Mouse (Mus musculus) kidney, postnatal 36 days (tissue): Measurements from ENCODE around the gene Crtc1.
A peak's percentile ranks its signal among the peaks of the same experiment; 100 is the strongest.

Experiments used
- DNase-seq, 2 experiments: peaks; one replicate each; pipeline ENCODE4 v3.0.0; 2021 to 2022; ENCODE audit warnings: mixed read lengths in 2 of 2

Gene Crtc1

GRCm38 (mm10) chr8:70377049-70377448, 62.3 kb downstream of the Crtc1 start:
- no peak for DNase-seq

GRCm38 (mm10) chr8:70376275-70376741, 63.1 kb downstream of the Crtc1 start:
- DNase-seq = no peak

GRCm38 (mm10) chr8:70375212-70375859, 64.0 kb downstream of the Crtc1 start:
- no peak for DNase-seq

GRCm38 (mm10) chr8:70374318-70374927, 65.0 kb downstream of the Crtc1 start:
- peak; percentile 87 to 93 for DNase-seq

GRCm38 (mm10) chr8:70373397-70374317, 65.7 kb downstream of the Crtc1 start, which contains the start of gene Comp:
Comp (plus strand) TSS chr8:70373558.
- DNase-seq = no peak

- DNase-seq = peak; percentile 68 to 78
Observed at GRCm38 (mm10) chr8:70371951-70372350, 67.4 kb downstream of the Crtc1 start.

- no peak for DNase-seq
Observed at GRCm38 (mm10) chr8:70370476-70370875, 68.9 kb downstream of the Crtc1 start.

GRCm38 (mm10) chr8:70366588-70366987, 72.8 kb downstream of the Crtc1 start:
- no peak for DNase-seq

GRCm38 (mm10) chr8:70364066-70364465, 75.3 kb downstream of the Crtc1 start:
- peak; percentile 82 to 87 for DNase-seq

- no peak for DNase-seq
Observed at GRCm38 (mm10) chr8:70361484-70362032, 77.8 kb downstream of the Crtc1 start.

GRCm38 (mm10) chr8:70360769-70361168, 78.6 kb downstream of the Crtc1 start:
- DNase-seq = peak in 1 of 2 experiments; percentile 62

- DNase-seq = peak; percentile 54 to 60
Observed at GRCm38 (mm10) chr8:70359411-70359810, 80.0 kb downstream of the Crtc1 start.

GRCm38 (mm10) chr8:70356111-70356510, 83.3 kb downstream of the Crtc1 start:
- no peak for DNase-seq

GRCm38 (mm10) chr8:70354004-70354403, 85.4 kb downstream of the Crtc1 start:
- no peak for DNase-seq

- DNase-seq = peak; percentile 99 to 100
Observed at GRCm38 (mm10) chr8:70353194-70353817, 86.1 kb downstream of the Crtc1 start, which contains the start of gene Upf1. Upf1 (minus strand) TSS chr8:70353278.

- peak in 1 of 2 experiments; percentile 59 for DNase-seq
Observed at GRCm38 (mm10) chr8:70352657-70353151, 86.7 kb downstream of the Crtc1 start.

GRCm38 (mm10) chr8:70352000-70352384, 87.4 kb downstream of the Crtc1 start:
- DNase-seq = no peak

- DNase-seq = no peak
Observed at GRCm38 (mm10) chr8:70351035-70351999, 88.1 kb downstream of the Crtc1 start.

- DNase-seq = peak; percentile 67 to 72
Observed at GRCm38 (mm10) chr8:70347860-70348420, 91.4 kb downstream of the Crtc1 start.

- no peak for DNase-seq
Observed at GRCm38 (mm10) chr8:70347443-70347842, 91.9 kb downstream of the Crtc1 start.

- no peak for DNase-seq
Observed at GRCm38 (mm10) chr8:70344279-70344678, 95.1 kb downstream of the Crtc1 start.
